Mouse (Mus musculus) embryonic facial prominence, embryonic 13.5 days (tissue): ENCODE measurements at regions not wholly inside any gene's neighbourhood (a gene's known extent, or its start where the extent isn't known, plus 50 kb on each side); places are given as distances from the start of the nearest gene placed in this dataset.

Experiments used
- ATAC-seq: fragments of 200-750 bp; cut with Nextera tagmentation; 2 replicates; pipeline ENCODE4 v1.8.0; 2017; ENCODE audit warnings: low read depth; ENCODE audit not compliant: insufficient number of reproducible peaks, insufficient read depth, low FRiP score, low TSS enrichment
- H3K27ac ChIP-seq: fragments of 300-500 bp; sonication (generic); 2 replicates; pipeline ENCODE4 v1.5.1; 2015; ENCODE audit warnings: moderate library complexity, mild to moderate bottlenecking, inconsistent platforms
- H3K27me3 ChIP-seq: fragments of 300-500 bp; sonication (generic); 2 replicates; pipeline ENCODE4 v1.6.1; 2015; ENCODE audit warnings: mild to moderate bottlenecking, inconsistent platforms
- H3K36me3 ChIP-seq: fragments of 300-500 bp; sonication (generic); 2 replicates; pipeline ENCODE4 v1.6.1; 2015; ENCODE audit warnings: mild to moderate bottlenecking, inconsistent platforms
- H3K4me1 ChIP-seq: fragments of 300-500 bp; sonication (generic); 2 replicates; pipeline ENCODE4 v1.6.1; 2015; ENCODE audit warnings: inconsistent platforms
- H3K4me2 ChIP-seq: fragments of 300-500 bp; sonication (generic); 2 replicates; pipeline ENCODE4 v1.6.1; 2015; ENCODE audit warnings: moderate library complexity, mild to moderate bottlenecking, inconsistent platforms
- H3K4me3 ChIP-seq: fragments of 300-500 bp; sonication (generic); 2 replicates; pipeline ENCODE4 v1.5.1; 2015; ENCODE audit warnings: mild to moderate bottlenecking, inconsistent platforms
- H3K9ac ChIP-seq: fragments of 300-500 bp; sonication (generic); 2 replicates; pipeline ENCODE4 v1.6.1; 2015; ENCODE audit warnings: mild to moderate bottlenecking, inconsistent platforms
- H3K9me3 ChIP-seq: fragments of 300-500 bp; sonication (generic); 2 replicates; pipeline ENCODE4 v1.6.1; 2016; ENCODE audit warnings: inconsistent platforms
- WGBS: fragments of 180-500 bp; shearing (Covaris S2); methylation state at CpG from one replicate; pipeline ENCODE4 v1.1.7; 2015; ENCODE audit warnings: mixed read lengths; 5-methylcytosine and 5-hydroxymethylcytosine counted together

- peak; percentile 67 for ATAC-seq
- WGBS, result 14% methylated on average over 14 of the region's 14 CpGs
- H3K9me3 ChIP-seq, result no peaks in the 10 kb centered on the region; the same call in 1 of the 2 replicates
- H3K27ac ChIP-seq, result peak overlapping the region; percentile 60
- no peaks in the 10 kb centered on the region; the same call in 1 of the 2 replicates for H3K27me3 ChIP-seq
- no peak overlapping the region for H3K4me2 ChIP-seq
- peaks cover 39% of the 10 kb centered on the region for H3K4me1 ChIP-seq
- H3K9ac ChIP-seq, result no peak overlapping the region
- H3K36me3 ChIP-seq, result no peaks in the 10 kb centered on the region
- no peak overlapping the region for H3K4me3 ChIP-seq
These were observed 161.5 kb downstream of the Rpl14 start for GRCm38 (mm10) chr9:120732650-120733293.

GRCm38 (mm10) chr9:120733681-120734465, 162.6 kb downstream of the Rpl14 start:
- H3K36me3 ChIP-seq, result no peaks in the 10 kb centered on the region
- H3K4me3 ChIP-seq, result no peak overlapping the region
- H3K9me3 ChIP-seq, result no peaks in the 10 kb centered on the region; the same call in 1 of the 2 replicates
- no peak; the same call in 1 of the 2 replicates for ATAC-seq
- no peaks in the 10 kb centered on the region; the same call in 1 of the 2 replicates for H3K27me3 ChIP-seq
- no peak overlapping the region for H3K4me2 ChIP-seq
- 0 out of 2 replicates have a peak overlapping the region, but pooled peaks have one; percentile 21 for H3K9ac ChIP-seq
- peaks cover 47% of the 10 kb centered on the region for H3K4me1 ChIP-seq
- peak overlapping the region; percentile 74 for H3K27ac ChIP-seq
- WGBS, result 37% methylated on average over 11 of the region's 11 CpGs

- Histone ChIP-seq H3K4me1 (peaks cover 61% of the 10 kb centered on the region), H3K9ac (no peak overlapping the region), H3K36me3 (no peaks in the 10 kb centered on the region), H3K4me3 (no peak overlapping the region), H3K27ac (no peak overlapping the region), H3K4me2 (no peak overlapping the region), H3K27me3 (no peaks in the 10 kb centered on the region; the same call in 1 of the 2 replicates), H3K9me3 (no peaks in the 10 kb centered on the region)
- 81% methylated on average over 7 of the region's 7 CpGs for whole genome bisulfite sequencing
- no peak for ATAC-seq
These were observed 164.0 kb downstream of the Rpl14 start for GRCm38 (mm10) chr9:120735217-120735616.

GRCm38 (mm10) chr9:120737956-120738355, 166.7 kb downstream of the Rpl14 start:
- H3K27ac ChIP-seq, result no peak overlapping the region
- no peak for ATAC-seq
- no peak overlapping the region for H3K4me3 ChIP-seq
- H3K27me3 ChIP-seq, result no peaks in the 10 kb centered on the region; the same call in 1 of the 2 replicates
- H3K4me2 ChIP-seq, result no peak overlapping the region
- 72% methylated on average over 1 of the region's 1 CpGs for WGBS
- H3K9ac ChIP-seq, result no peak overlapping the region
- H3K4me1 ChIP-seq, result peaks cover 51% of the 10 kb centered on the region
- H3K9me3 ChIP-seq, result no peaks in the 10 kb centered on the region
- no peaks in the 10 kb centered on the region for H3K36me3 ChIP-seq

- Histone ChIP-seq H3K4me2 (no peak overlapping the region), H3K27me3 (no peaks in the 10 kb centered on the region), H3K4me3 (no peak overlapping the region), H3K36me3 (no peaks in the 10 kb centered on the region), H3K27ac (peak overlapping the region; percentile 92), H3K9ac (peak overlapping the region; percentile 4; the same call in 1 of the 2 replicates), H3K9me3 (no peaks in the 10 kb centered on the region), H3K4me1 (peaks cover 37% of the 10 kb centered on the region)
- 35% methylated on average over 14 of the region's 14 CpGs for WGBS
- peak; percentile 59 for ATAC-seq
These were observed 168.1 kb downstream of the Rpl14 start for GRCm38 (mm10) chr9:120739199-120739952.

- H3K4me2 ChIP-seq, result no peak overlapping the region
- peak overlapping the region; percentile 92 for H3K27ac ChIP-seq
- 28% methylated on average over 6 of the region's 6 CpGs for WGBS
- ATAC-seq, result no peak
- peak overlapping the region; percentile 4; the same call in 1 of the 2 replicates for H3K9ac ChIP-seq
- H3K36me3 ChIP-seq, result no peaks in the 10 kb centered on the region
- no peaks in the 10 kb centered on the region for H3K9me3 ChIP-seq
- H3K27me3 ChIP-seq, result no peaks in the 10 kb centered on the region
- no peak overlapping the region for H3K4me3 ChIP-seq
- peaks cover 30% of the 10 kb centered on the region for H3K4me1 ChIP-seq
These were observed 168.8 kb downstream of the Rpl14 start for GRCm38 (mm10) chr9:120739953-120740524.

GRCm38 (mm10) chr9:120741521-120741920, 170.3 kb downstream of the Rpl14 start:
- no peak overlapping the region for H3K9ac ChIP-seq
- peaks cover 25% of the 10 kb centered on the region for H3K4me1 ChIP-seq
- H3K27ac ChIP-seq, result no peak overlapping the region
- WGBS, result 84% methylated on average over 2 of the region's 2 CpGs
- no peak for ATAC-seq
- H3K4me3 ChIP-seq, result no peak overlapping the region
- no peaks in the 10 kb centered on the region for H3K9me3 ChIP-seq
- H3K4me2 ChIP-seq, result no peak overlapping the region
- no peaks in the 10 kb centered on the region for H3K27me3 ChIP-seq
- no peaks in the 10 kb centered on the region for H3K36me3 ChIP-seq

- 0 out of 2 replicates have a peak overlapping the region, but pooled peaks have one; percentile 24 for H3K27ac ChIP-seq
- H3K36me3 ChIP-seq, result no peaks in the 10 kb centered on the region
- ATAC-seq, result no peak
- no peaks in the 10 kb centered on the region for H3K27me3 ChIP-seq
- no peak overlapping the region for H3K9ac ChIP-seq
- no peak overlapping the region for H3K4me2 ChIP-seq
- H3K4me1 ChIP-seq, result peaks cover 20% of the 10 kb centered on the region
- H3K4me3 ChIP-seq, result no peak overlapping the region
- 81% methylated on average over 9 of the region's 9 CpGs for WGBS
- H3K9me3 ChIP-seq, result no peaks in the 10 kb centered on the region
These were observed 172.2 kb downstream of the Rpl14 start for GRCm38 (mm10) chr9:120743455-120743854.

- ATAC-seq, result no peak
- Histone ChIP-seq H3K4me3 (no peak overlapping the region), H3K4me2 (no peak overlapping the region), H3K9me3 (no peaks in the 10 kb centered on the region), H3K27me3 (no peaks in the 10 kb centered on the region), H3K27ac (no peak overlapping the region), H3K4me1 (no peaks in the 10 kb centered on the region), H3K9ac (no peak overlapping the region), H3K36me3 (no peaks in the 10 kb centered on the region)
- WGBS, result 83% methylated on average over 6 of the region's 6 CpGs
These were observed 174.4 kb downstream of the Rpl14 start for GRCm38 (mm10) chr9:120745674-120746073.

GRCm38 (mm10) chr9:120750820-120751219, 178.2 kb upstream of the Ctnnb1 start:
- no peak for ATAC-seq
- no peak overlapping the region for H3K4me3 ChIP-seq
- no peak overlapping the region for H3K9ac ChIP-seq
- H3K4me2 ChIP-seq, result no peak overlapping the region
- no peaks in the 10 kb centered on the region for H3K9me3 ChIP-seq
- no peak overlapping the region for H3K27ac ChIP-seq
- 80% methylated on average over 4 of the region's 4 CpGs for WGBS
- peaks cover 4% of the 10 kb centered on the region; the same call in 1 of the 2 replicates for H3K4me1 ChIP-seq
- H3K27me3 ChIP-seq, result no peaks in the 10 kb centered on the region
- H3K36me3 ChIP-seq, result no peaks in the 10 kb centered on the region
